Mouse (Mus musculus) gastrocnemius, adult 18-20 months (tissue): ENCODE measurements around the gene Ublcp1. TPM values are rescaled to one million over a fixed set of nuclear protein-coding genes. Genes with fewer than 3 reads are reported as not detected.

Source experiments
- DNase-seq: peaks from one replicate; pipeline ENCODE4 v3.0.0; 2021; ENCODE audit warnings: low spot score
- microRNA-seq: library from miRNA; unstranded; fragments of <30 nt; microRNA quantifications from one replicate; pipeline ENCODE4 v1.2.0, GENCODE M21; 2021
- total RNA-seq, 2 experiments: library from RNA; stranded (reverse); gene quantifications; 2 replicates each; pipeline ENCODE4 v1.2.3; 2021

The Ublcp1 gene
- total RNA-seq, 2 experiments from 2014 or later, result 21.7 to 25.3 TPM

GRCm38 (mm10) chr11:44422337-44423111 is 47.8 kb downstream of the Ublcp1 start:
- DNase-seq, result no peak

- DNase-seq, result no peak
These were observed 52.9 kb downstream of the Ublcp1 start for GRCm38 (mm10) chr11:44417403-44417802.

GRCm38 (mm10) chr11:44414605-44415004 is 55.7 kb downstream of the Ublcp1 start:
- no peak for DNase-seq

GRCm38 (mm10) chr11:44413371-44413770 is 56.9 kb downstream of the Ublcp1 start:
- no peak for DNase-seq

GRCm38 (mm10) chr11:44412276-44412675 is 58.0 kb downstream of the Ublcp1 start:
- DNase-seq, result no peak

- DNase-seq, result no peak
These were observed 59.9 kb downstream of the Ublcp1 start for GRCm38 (mm10) chr11:44410413-44410812.

- no peak for DNase-seq
These were observed 61.7 kb downstream of the Ublcp1 start for GRCm38 (mm10) chr11:44408626-44409025.

- no peak for DNase-seq
These were observed 63.8 kb downstream of the Ublcp1 start for GRCm38 (mm10) chr11:44406457-44406856.

GRCm38 (mm10) chr11:44405961-44406360 is 64.3 kb downstream of the Ublcp1 start:
- DNase-seq, result no peak

- DNase-seq, result no peak
These were observed 65.2 kb downstream of the Ublcp1 start for GRCm38 (mm10) chr11:44405113-44405512.

Small RNAs within 50 kb of the gene (microRNA-seq; reads per million reads assigned to microRNA genes)
- gene Gm22121, result not detected

Other genes with a start within 250 kb of the Ublcp1 start
- not detected for gene Il12b, start 70.4 kb downstream of the Ublcp1 start, total RNA-seq
- 1 to 10 TPM; 6.5 to 7.4 TPM for gene Rnf145, start 48.5 kb upstream of the Ublcp1 start, total RNA-seq
- gene Ebf1, start 146.8 kb upstream of the Ublcp1 start, total RNA-seq, result 1 to 10 TPM; 5.5 to 8.2 TPM